Mouse (Mus musculus) embryo, embryonic 11.5 days (tissue): Measurements from ENCODE around the gene Trdmt1.

Experiments
- DNase-seq: peaks from one replicate; pipeline ENCODE4 v3.0.0-alpha.2; 2012; ENCODE audit warnings: low read depth, low spot score

Gene Trdmt1

GRCm38 (mm10) chr2:13500298-13500999 lies 44.0 kb downstream of the Trdmt1 start:
- peak; percentile 31 for DNase-seq

GRCm38 (mm10) chr2:13499196-13499595 lies 45.3 kb downstream of the Trdmt1 start:
- no peak for DNase-seq

DNA sequence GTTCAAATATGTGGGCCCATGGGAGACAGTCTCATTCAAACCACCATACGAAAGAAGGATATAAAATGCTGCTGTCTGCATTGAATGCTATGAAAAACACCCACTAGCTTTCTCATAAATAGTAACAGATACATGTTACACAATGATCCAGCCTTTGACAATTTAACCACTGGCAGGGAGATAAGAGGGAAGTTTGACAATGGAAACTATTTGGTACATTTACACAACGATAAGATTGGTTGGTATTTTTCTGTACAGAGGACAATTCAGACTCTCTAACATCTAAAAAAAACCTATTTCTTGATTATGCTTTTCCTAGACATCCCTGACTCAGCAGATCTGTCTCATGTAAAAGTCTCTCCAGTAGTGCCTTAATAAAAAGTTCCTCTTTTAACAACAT lies 48.4 kb downstream of the Trdmt1 start:
- no peak for DNase-seq

GRCm38 (mm10) chr2:13492927-13493326 lies 51.5 kb downstream of the Trdmt1 start:
- no peak for DNase-seq

GRCm38 (mm10) chr2:13491734-13492133 lies 52.7 kb downstream of the Trdmt1 start, which contains the start of gene Cubn:
Cubn (minus strand) TSS chr2:13491813.
- no peak for DNase-seq

DNA sequence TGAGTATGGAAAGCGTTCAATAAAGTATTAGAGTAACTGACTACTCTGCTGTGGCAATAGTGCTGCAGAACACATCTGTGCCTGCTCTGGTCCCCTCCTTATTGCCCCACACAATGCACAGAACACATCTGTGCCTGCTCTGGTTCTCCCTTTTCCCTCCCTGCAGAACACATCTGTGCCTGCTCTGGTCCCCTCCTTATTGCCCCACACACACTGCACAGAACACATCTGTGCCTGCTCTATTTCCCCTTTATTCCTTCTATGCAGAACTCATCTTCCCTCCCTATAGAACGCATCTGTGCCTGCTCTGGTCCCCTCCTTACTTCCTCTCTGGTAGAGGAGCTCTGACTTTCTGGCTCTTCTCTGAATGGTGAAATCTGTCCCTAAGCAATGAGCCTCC lies 54.0 kb downstream of the Trdmt1 start:
- DNase-seq, result no peak

DNA sequence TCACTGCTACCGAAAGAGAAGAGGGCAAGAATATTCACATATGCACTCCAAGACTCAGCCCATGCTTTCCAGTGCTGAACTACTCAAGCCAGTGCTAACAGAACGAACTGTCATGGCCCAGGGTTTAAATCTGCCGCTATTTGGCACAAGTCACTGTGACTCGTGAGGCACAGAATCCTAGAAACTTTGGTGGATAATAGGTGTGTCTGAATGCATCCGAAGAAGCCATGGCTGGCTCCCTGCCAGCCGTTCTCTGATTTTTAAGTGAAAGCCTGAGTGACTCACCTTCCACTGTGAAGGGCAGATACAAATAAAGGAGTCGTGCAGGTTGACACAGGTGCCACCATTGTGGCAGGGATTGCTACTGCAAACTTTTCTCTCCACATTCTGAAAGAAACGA lies 58.0 kb downstream of the Trdmt1 start:
- no peak for DNase-seq

GRCm38 (mm10) chr2:13484566-13484965 lies 59.9 kb downstream of the Trdmt1 start:
- no peak for DNase-seq

- no peak for DNase-seq
These were observed 63.7 kb downstream of the Trdmt1 start for GRCm38 (mm10) chr2:13480744-13481143.

- DNase-seq, result no peak
These were observed 65.3 kb downstream of the Trdmt1 start for GRCm38 (mm10) chr2:13479165-13479564.

- DNase-seq, result no peak
These were observed 74.4 kb downstream of the Trdmt1 start for GRCm38 (mm10) chr2:13470108-13470507.

GRCm38 (mm10) chr2:13469641-13470040 lies 74.8 kb downstream of the Trdmt1 start:
- DNase-seq, result no peak

- DNase-seq, result no peak
These were observed 77.8 kb downstream of the Trdmt1 start for GRCm38 (mm10) chr2:13466685-13467084.
